Mouse (Mus musculus) heart, embryonic 16.5 days (tissue): ENCODE data around the gene Cemip2. TPM values are rescaled to one million over a fixed set of nuclear protein-coding genes. Genes with fewer than 3 reads are reported as not detected.

ENCODE experiments used
- ATAC-seq: fragments of 200-750 bp; cut with Nextera tagmentation; replicated peaks from 2 replicates; pipeline ENCODE4 v1.8.0; 2017; ENCODE audit warnings: moderate number of reproducible peaks; ENCODE audit not compliant: insufficient read depth, low FRiP score; ENCODE audit errors: extremely low read depth
- H3K27ac ChIP-seq: fragments of 300-500 bp; sonication (generic); 2 replicates; pipeline ENCODE4 v1.5.1; 2014; ENCODE audit warnings: mild to moderate bottlenecking, low read length, control low read depth, moderate library complexity
- H3K27me3 ChIP-seq: fragments of 300-500 bp; sonication (generic); 2 replicates; pipeline ENCODE4 v1.6.1; 2014; ENCODE audit warnings: low read length, mixed read lengths; ENCODE audit not compliant: control insufficient read depth, insufficient read depth
- H3K36me3 ChIP-seq: fragments of 300-500 bp; sonication (generic); 2 replicates; pipeline ENCODE4 v1.6.1; 2014; ENCODE audit not compliant: control insufficient read depth, insufficient read depth
- H3K4me1 ChIP-seq: fragments of 300-500 bp; sonication (generic); 2 replicates; pipeline ENCODE4 v1.6.1; 2014; ENCODE audit warnings: low read length, mixed read lengths; ENCODE audit not compliant: control insufficient read depth, insufficient read depth
- H3K4me2 ChIP-seq: fragments of 300-500 bp; sonication (generic); 2 replicates; pipeline ENCODE4 v1.6.1; 2014; ENCODE audit warnings: low read depth, mild to moderate bottlenecking, control low read depth, low read length
- H3K4me3 ChIP-seq: fragments of 300-500 bp; sonication (generic); 2 replicates; pipeline ENCODE4 v1.5.1; 2014; ENCODE audit warnings: mild to moderate bottlenecking, control low read depth, low read length
- H3K9ac ChIP-seq: fragments of 300-500 bp; sonication (generic); 2 replicates; pipeline ENCODE4 v1.6.1; 2014; ENCODE audit warnings: low read length, control low read depth
- H3K9me3 ChIP-seq: fragments of 300-500 bp; sonication (generic); replicated peaks from 2 replicates; pipeline ENCODE4 v1.6.1; 2016; ENCODE audit warnings: low read length; ENCODE audit not compliant: control insufficient read depth
- WGBS: fragments of 180-500 bp; shearing (Covaris S2); extraction: QIAGEN DNeasy Blood & Tissue Kit; methylation state at CpG from one replicate; pipeline ENCODE4 v1.1.7; 2014; 5-methylcytosine and 5-hydroxymethylcytosine counted together
- polyA plus RNA-seq: library from polyadenylated mRNA; unstranded; fragments of >200 nt; fragmentation: Nextera tagmentation; extraction: Ambion mirVana; gene quantifications from 2 replicates; pipeline ENCODE4 v1.2.1, GENCODE M21; 2015

Cemip2 gene
- polyA plus RNA-seq, 1 experiment from 2014 or later = 36.4 TPM

- no peak overlapping the region for H3K27ac ChIP-seq
- 80% methylated on average over 8 of the region's 8 CpGs for WGBS
- peaks cover 55% of the 10 kb centered on the region for H3K36me3 ChIP-seq
- no peak overlapping the region for H3K9ac ChIP-seq
- H3K4me2 ChIP-seq = no peak overlapping the region
- H3K9me3 ChIP-seq = no peaks in the 10 kb centered on the region
- no peak for ATAC-seq
- no peak overlapping the region for H3K4me3 ChIP-seq
- H3K4me1 ChIP-seq = peaks cover 7% of the 10 kb centered on the region
- H3K27me3 ChIP-seq = no peaks in the 10 kb centered on the region
Measured at GRCm38 (mm10) chr19:21814433-21815020, 36.4 kb downstream of the Cemip2 start.

- peaks cover 53% of the 10 kb centered on the region for H3K36me3 ChIP-seq
- H3K27ac ChIP-seq = no peak overlapping the region
- no peak overlapping the region for H3K4me3 ChIP-seq
- H3K9me3 ChIP-seq = no peaks in the 10 kb centered on the region
- WGBS = 90% methylated on average over 4 of the region's 4 CpGs
- no peaks in the 10 kb centered on the region for H3K27me3 ChIP-seq
- H3K9ac ChIP-seq = no peak overlapping the region
- peaks cover 21% of the 10 kb centered on the region for H3K4me1 ChIP-seq
- H3K4me2 ChIP-seq = no peak overlapping the region
- no peak for ATAC-seq
Measured at GRCm38 (mm10) chr19:21816260-21816659, 38.1 kb downstream of the Cemip2 start.

GRCm38 (mm10) chr19:21818021-21818725 lies 40.0 kb downstream of the Cemip2 start:
- H3K9me3 ChIP-seq = no peaks in the 10 kb centered on the region
- H3K4me1 ChIP-seq = peaks cover 29% of the 10 kb centered on the region
- peaks cover 41% of the 10 kb centered on the region for H3K36me3 ChIP-seq
- no peak overlapping the region for H3K4me3 ChIP-seq
- H3K27me3 ChIP-seq = no peaks in the 10 kb centered on the region
- ATAC-seq = no peak
- 88% methylated on average over 14 of the region's 14 CpGs for WGBS
- no peak overlapping the region for H3K4me2 ChIP-seq
- H3K27ac ChIP-seq = peak overlapping the region; percentile 78; the same call in 1 of the 2 replicates
- no peak overlapping the region for H3K9ac ChIP-seq

DNA sequence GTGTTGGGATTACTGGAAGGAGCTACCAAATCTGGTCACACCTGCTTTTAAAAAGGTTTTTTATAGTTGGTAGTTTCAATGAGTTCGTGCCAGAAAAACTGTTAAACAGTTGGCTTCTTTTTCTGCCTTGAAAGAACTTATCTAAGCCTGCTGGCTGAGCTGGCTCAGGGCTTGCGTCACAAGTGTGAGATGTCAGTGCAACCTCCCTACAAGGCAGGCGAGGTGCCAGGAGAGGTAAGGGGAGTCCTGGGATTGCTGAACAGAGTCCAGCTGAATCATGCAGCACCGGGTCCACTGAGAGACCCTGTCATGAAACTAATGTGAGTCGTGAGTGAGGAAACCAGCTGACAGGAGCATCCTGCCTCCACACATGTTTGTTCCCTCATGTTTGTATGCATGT lies 41.4 kb downstream of the Cemip2 start:
- Histone ChIP-seq H3K27ac (peak overlapping the region; percentile 78), H3K4me2 (no peak overlapping the region), H3K4me1 (peaks cover 32% of the 10 kb centered on the region), H3K27me3 (no peaks in the 10 kb centered on the region), H3K9me3 (no peaks in the 10 kb centered on the region), H3K36me3 (peaks cover 47% of the 10 kb centered on the region), H3K4me3 (no peak overlapping the region), H3K9ac (no peak overlapping the region)
- 24% methylated on average over 5 of the region's 5 CpGs for WGBS
- peak; percentile 72 for ATAC-seq

DNA sequence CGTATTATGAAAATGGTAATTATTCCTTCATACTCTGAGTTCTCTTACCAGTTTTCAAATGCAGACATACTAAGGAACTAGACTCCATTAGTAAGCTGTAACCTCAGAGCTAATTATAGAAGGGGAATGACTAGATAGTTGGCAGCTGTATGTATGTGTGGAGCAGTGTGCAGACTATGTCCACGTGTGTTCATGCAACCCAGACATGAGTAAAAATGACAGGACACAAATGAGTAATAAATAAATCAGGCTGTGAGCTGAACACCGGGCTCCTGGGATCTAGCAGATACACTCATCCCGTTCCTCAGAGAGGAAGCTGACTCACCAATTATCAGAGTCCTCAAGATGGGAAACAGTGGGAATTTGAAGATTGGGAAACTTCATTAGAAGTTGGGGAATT lies 42.0 kb downstream of the Cemip2 start:
- Histone ChIP-seq H3K9ac (no peak overlapping the region), H3K27me3 (no peaks in the 10 kb centered on the region), H3K36me3 (peaks cover 50% of the 10 kb centered on the region), H3K4me2 (no peak overlapping the region), H3K4me3 (no peak overlapping the region), H3K9me3 (no peaks in the 10 kb centered on the region), H3K4me1 (peaks cover 32% of the 10 kb centered on the region), H3K27ac (peak overlapping the region; percentile 34)
- 31% methylated on average over 4 of the region's 4 CpGs for WGBS
- ATAC-seq = no peak; the same call in 1 of the 2 replicates

GRCm38 (mm10) chr19:21821877-21822276 lies 43.7 kb downstream of the Cemip2 start:
- peak; percentile 62 for ATAC-seq
- H3K27ac ChIP-seq = peak overlapping the region; percentile 62
- no peak overlapping the region for H3K9ac ChIP-seq
- H3K4me3 ChIP-seq = no peak overlapping the region
- H3K4me2 ChIP-seq = no peak overlapping the region
- H3K36me3 ChIP-seq = peaks cover 43% of the 10 kb centered on the region
- 46% methylated on average over 6 of the region's 6 CpGs for WGBS
- H3K9me3 ChIP-seq = no peaks in the 10 kb centered on the region
- peaks cover 32% of the 10 kb centered on the region for H3K4me1 ChIP-seq
- H3K27me3 ChIP-seq = no peaks in the 10 kb centered on the region

- 74% methylated on average over 5 of the region's 5 CpGs for WGBS
- H3K4me3 ChIP-seq = no peak overlapping the region
Measured at GRCm38 (mm10) chr19:21824146-21824545, 46.0 kb downstream of the Cemip2 start.

DNA sequence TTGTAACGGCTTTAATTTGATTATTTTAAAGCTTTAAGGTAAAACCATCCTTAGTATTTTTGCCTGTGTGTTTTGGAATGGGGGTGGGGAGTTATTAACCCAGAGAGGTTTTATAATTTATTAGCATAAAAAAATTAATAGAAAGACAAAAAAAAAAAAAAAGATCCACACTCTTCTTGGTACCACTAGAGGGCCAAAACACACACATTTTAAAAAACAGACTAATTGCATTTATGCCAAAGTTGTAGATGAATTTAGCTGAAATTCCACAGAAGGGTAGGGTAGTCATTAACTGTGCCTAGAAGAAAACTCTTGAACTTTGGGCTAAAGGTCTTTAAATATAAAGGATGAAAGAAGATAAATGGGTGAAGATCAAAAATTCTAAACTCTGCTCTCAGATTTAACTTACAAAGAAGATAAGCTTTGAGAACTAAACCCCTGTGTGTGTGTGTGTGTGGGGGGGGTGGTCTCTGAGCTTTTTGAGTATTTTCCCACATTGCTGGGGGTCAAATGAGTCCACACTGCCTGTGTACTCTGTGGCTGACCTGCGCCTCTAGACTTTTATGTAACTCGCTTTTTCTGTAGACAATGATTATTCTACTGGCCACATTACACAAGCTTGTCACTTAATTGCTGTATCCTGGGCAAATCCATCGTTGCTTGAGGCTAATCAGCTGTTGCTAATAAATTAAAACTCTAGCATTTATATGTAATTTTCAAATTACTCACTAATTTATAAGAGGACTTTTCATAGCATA lies 47.2 kb downstream of the Cemip2 start:
- peaks cover 19% of the 10 kb centered on the region for H3K4me1 ChIP-seq
- H3K36me3 ChIP-seq = peaks cover 40% of the 10 kb centered on the region
- H3K27ac ChIP-seq = no peak overlapping the region
- H3K9me3 ChIP-seq = no peaks in the 10 kb centered on the region
- no peak overlapping the region for H3K4me2 ChIP-seq
- WGBS = 90% methylated on average over 4 of the region's 4 CpGs
- ATAC-seq = no peak
- H3K9ac ChIP-seq = no peak overlapping the region
- H3K4me3 ChIP-seq = no peak overlapping the region
- H3K27me3 ChIP-seq = no peaks in the 10 kb centered on the region

More at GRCm38 (mm10) chr19:21824146-21824545, 46.0 kb downstream of the Cemip2 start:
- Histone ChIP-seq H3K4me1 (peaks cover 29% of the 10 kb centered on the region), H3K36me3 (peaks cover 33% of the 10 kb centered on the region), H3K27ac (no peak overlapping the region), H3K27me3 (no peaks in the 10 kb centered on the region), H3K9me3 (no peaks in the 10 kb centered on the region), H3K9ac (no peak overlapping the region), H3K4me2 (no peak overlapping the region)
- no peak for ATAC-seq
